Mouse (Mus musculus) testis, postnatal 10 days (tissue): ENCODE results near the gene Grm1.

Source experiments
- DNase-seq: peaks from one replicate; pipeline ENCODE4 v3.0.0; 2021; ENCODE audit warnings: low spot score

The Grm1 gene

DNA sequence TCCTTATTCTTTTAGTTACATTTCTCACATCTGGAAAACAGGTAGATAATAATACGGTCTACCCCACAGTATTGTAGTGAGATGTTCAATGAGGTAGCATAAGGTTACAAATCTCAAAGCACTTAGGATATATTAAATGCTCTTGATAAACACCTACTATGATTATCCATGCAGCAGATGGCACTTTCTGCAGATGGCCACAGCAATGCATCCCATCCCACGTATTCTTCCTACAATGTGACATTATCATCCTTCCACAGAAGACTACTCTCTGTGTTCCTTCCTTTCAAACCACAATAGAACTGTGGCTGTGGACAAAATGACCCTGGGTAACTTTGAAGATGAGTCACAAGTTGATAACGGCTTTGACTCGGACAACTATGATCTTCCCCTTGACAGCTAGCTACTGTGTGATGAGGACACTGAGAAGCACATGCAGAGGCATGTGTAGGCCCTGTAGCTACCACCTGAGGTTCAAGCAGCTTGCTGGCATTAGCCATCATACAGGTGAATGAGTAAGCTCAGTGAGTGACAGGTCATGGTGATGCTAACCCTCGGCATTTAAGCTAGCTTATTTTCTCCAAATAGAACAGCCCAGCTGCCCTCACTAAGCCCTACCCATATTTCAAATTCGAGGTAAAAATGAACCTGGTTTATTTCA, 117.5 kb downstream of the Grm1 start:
- DNase-seq, result no peak

- no peak for DNase-seq
Observed at GRCm38 (mm10) chr10:10950557-10950956, 131.6 kb downstream of the Grm1 start.

DNA sequence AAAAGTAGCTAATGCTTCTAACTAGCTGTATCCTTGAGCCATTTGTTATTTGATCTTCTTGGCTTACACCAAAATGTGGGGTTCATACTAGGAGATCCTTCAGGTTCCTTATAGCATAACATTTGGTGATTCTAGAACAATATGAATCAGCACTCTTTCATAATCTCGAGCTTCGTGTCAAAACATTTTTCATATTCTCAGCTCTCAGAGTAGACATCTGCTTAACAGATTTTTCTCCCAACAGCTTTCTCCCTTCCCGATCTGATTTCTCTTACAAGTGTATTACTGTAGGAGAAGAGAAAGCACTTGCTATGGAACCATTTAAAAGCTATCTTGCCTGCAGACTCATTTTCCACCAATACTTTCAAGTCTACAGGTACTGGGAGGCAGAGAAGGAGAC, 133.0 kb downstream of the Grm1 start:
- DNase-seq, result no peak

GRCm38 (mm10) chr10:10947531-10947930, 134.6 kb downstream of the Grm1 start:
- DNase-seq, result no peak

GRCm38 (mm10) chr10:10944003-10944402, 138.2 kb downstream of the Grm1 start:
- DNase-seq, result no peak

GRCm38 (mm10) chr10:10942248-10942647, 139.9 kb downstream of the Grm1 start:
- DNase-seq, result no peak

GRCm38 (mm10) chr10:10935806-10936205, 146.3 kb downstream of the Grm1 start:
- DNase-seq, result no peak

GRCm38 (mm10) chr10:10929672-10930071, 152.5 kb downstream of the Grm1 start:
- DNase-seq, result no peak

- no peak for DNase-seq
Observed at GRCm38 (mm10) chr10:10928798-10929366, 153.3 kb downstream of the Grm1 start.

GRCm38 (mm10) chr10:10917857-10918399, 164.2 kb downstream of the Grm1 start:
- no peak for DNase-seq

DNA sequence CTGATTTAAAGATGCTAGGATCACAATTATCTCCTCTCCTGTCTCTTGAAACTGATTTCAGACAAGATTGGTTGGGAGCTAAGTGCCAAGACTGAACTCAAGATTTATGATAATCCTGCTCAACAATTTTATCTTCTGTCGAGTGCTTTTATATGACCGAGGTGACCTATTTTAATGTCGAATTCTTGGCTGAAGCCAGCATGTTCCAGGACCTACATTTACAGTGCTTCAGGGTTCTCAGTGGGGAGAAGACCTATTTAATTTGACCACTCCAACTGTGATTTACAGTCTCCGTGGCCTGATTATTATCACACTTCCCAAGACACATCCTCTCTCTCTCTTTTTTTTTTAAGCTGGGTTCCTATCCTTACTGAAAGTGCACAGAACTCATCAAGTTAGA, 168.5 kb downstream of the Grm1 start:
- no peak for DNase-seq

GRCm38 (mm10) chr10:10890221-10890620, 191.9 kb downstream of the Grm1 start:
- no peak for DNase-seq

- DNase-seq, result no peak
Observed at GRCm38 (mm10) chr10:10888521-10888920, 193.6 kb downstream of the Grm1 start.

GRCm38 (mm10) chr10:10884992-10885391, 197.2 kb downstream of the Grm1 start:
- DNase-seq, result no peak

GRCm38 (mm10) chr10:10872142-10872541, 210.0 kb downstream of the Grm1 start:
- no peak for DNase-seq

GRCm38 (mm10) chr10:10870271-10870670, 211.9 kb downstream of the Grm1 start:
- DNase-seq, result no peak

DNA sequence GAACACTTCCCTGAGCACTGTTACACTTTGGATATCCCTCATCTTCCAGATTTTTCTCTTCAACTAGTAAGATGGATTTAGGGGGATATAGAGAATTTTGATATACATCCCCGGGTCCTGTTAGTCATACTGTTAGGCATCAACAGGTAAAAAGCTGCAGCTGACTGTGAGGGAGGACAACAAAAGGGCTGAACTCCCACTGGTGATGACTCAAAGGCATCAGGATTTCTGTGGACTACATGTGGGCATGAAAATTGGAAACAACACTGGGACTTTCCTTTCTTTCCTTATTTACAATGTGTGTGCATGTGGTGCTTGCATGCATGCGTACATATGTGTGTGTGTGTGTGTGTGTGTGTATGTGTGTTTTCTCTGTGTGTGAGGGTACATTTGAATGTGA, 215.9 kb downstream of the Grm1 start:
- DNase-seq, result no peak

- no peak for DNase-seq
Observed at GRCm38 (mm10) chr10:10864759-10865158, 217.4 kb downstream of the Grm1 start.

GRCm38 (mm10) chr10:10847376-10848286, 234.5 kb downstream of the Grm1 start:
- no peak for DNase-seq

- no peak for DNase-seq
Observed at GRCm38 (mm10) chr10:10845059-10845685, 237.0 kb downstream of the Grm1 start.

DNA sequence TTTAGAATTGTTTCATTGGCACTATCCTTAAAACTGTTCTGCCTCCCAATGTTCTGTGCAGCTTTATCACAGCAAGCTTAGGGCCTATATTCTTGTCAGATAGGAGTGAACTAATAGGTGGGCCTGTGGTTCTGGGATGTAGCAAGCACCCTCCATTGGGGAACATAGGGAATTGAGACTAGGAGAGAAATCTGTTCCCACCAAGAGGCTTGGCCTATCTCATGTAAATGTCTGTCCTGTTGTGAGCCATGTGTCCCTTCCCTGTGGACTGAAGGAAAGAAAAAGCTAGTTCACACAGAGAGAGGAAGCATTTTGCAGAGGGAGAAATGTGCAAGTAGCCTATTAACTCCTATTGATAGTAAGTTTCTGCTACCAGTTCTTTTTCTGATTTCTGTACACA, 246.8 kb downstream of the Grm1 start:
- DNase-seq, result no peak

DNA sequence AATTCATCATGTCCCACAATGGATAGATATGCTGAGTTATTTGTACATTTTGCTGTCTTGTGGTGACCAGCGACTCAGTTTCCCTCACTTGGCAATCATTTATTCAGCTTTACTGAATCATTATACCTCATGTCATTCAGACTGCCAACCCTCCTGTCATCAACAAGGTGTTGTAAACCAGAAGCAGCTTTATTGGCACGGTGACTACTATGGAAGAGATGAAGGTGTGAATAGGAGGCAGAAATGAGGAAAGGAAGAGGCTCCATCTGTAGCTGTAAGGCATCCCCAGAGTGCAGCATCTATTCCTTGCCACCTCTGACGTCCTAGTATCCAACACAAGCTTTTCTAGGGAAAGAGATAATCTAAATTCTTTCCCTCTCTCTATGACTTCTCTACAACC, 247.3 kb downstream of the Grm1 start:
- DNase-seq, result no peak
